Mouse (Mus musculus) stomach, postnatal 0 days (tissue): ENCODE measurements around the gene Ifitm7. TPM values are rescaled to one million over a fixed set of nuclear protein-coding genes. Genes with fewer than 3 reads are reported as not detected.
A peak's percentile ranks its signal among the peaks of the same experiment; 100 is the strongest.

ENCODE experiments used
- ATAC-seq: fragments of 200-750 bp; cut with Nextera tagmentation; 2 replicates; pipeline ENCODE4 v1.8.0; 2017; ENCODE audit not compliant: low FRiP score, low TSS enrichment
- DNase-seq: peaks from one replicate; pipeline ENCODE4 v3.0.0-alpha.2; 2016; ENCODE audit warnings: low spot score
- H3K27ac ChIP-seq: fragments of 300-500 bp; sonication (generic); replicated peaks from 2 replicates; pipeline ENCODE4 v1.5.1; 2014; ENCODE audit warnings: mild to moderate bottlenecking, control low read depth
- H3K27me3 ChIP-seq: fragments of 300-500 bp; sonication (generic); 2 replicates; pipeline ENCODE4 v1.6.1; 2014; ENCODE audit warnings: low read length; ENCODE audit not compliant: control insufficient read depth, insufficient read depth
- H3K36me3 ChIP-seq: fragments of 300-500 bp; sonication (generic); 2 replicates; pipeline ENCODE4 v1.6.1; 2014; ENCODE audit warnings: low read length, mixed read lengths; ENCODE audit not compliant: control insufficient read depth, insufficient read depth
- H3K4me1 ChIP-seq: fragments of 300-500 bp; sonication (generic); replicated peaks from 2 replicates; pipeline ENCODE4 v1.6.1; 2014; ENCODE audit warnings: antibody characterized with exemption; ENCODE audit not compliant: control insufficient read depth, insufficient read depth
- H3K4me2 ChIP-seq: fragments of 300-500 bp; sonication (generic); replicated peaks from 2 replicates; pipeline ENCODE4 v1.6.1; 2014; ENCODE audit warnings: low read depth, mild to moderate bottlenecking, control low read depth, moderate library complexity
- H3K4me3 ChIP-seq: fragments of 300-500 bp; sonication (generic); 2 replicates; pipeline ENCODE4 v1.5.1; 2014; ENCODE audit warnings: low read depth, low read length, control low read depth
- H3K9ac ChIP-seq: fragments of 300-500 bp; sonication (generic); 2 replicates; pipeline ENCODE4 v1.6.1; 2014; ENCODE audit warnings: mild to moderate bottlenecking, low read length, control low read depth, mixed read lengths
- H3K9me3 ChIP-seq: fragments of 300-500 bp; sonication (generic); 2 replicates; pipeline ENCODE4 v1.6.1; 2016; ENCODE audit warnings: low read length; ENCODE audit not compliant: control insufficient read depth
- CTCF ChIP-seq: IDR thresholded peaks from 2 replicates; pipeline ENCODE4 v1.5.1; 2016; ENCODE audit warnings: antibody characterized with exemption, low read depth, mild to moderate bottlenecking, moderate library complexity
- EP300 ChIP-seq: optimal IDR thresholded peaks from 2 replicates; pipeline ENCODE3; 2016; ENCODE audit warnings: antibody characterized with exemption
- WGBS: fragments of 180-500 bp; shearing (Covaris S2); extraction: QIAGEN DNeasy Blood & Tissue Kit; methylation state at CpG from one replicate; pipeline ENCODE4 v1.1.7; 2014; 5-methylcytosine and 5-hydroxymethylcytosine counted together
- polyA plus RNA-seq: library from polyadenylated mRNA; unstranded; fragments of >200 nt; fragmentation: Nextera tagmentation; extraction: Ambion mirVana; gene quantifications from 2 replicates; pipeline ENCODE4 v1.2.1, GENCODE M21; 2015

Ifitm7 gene
- polyA plus RNA-seq, 1 experiment from 2014 or later = not detected

GRCm38 (mm10) chr16:13944752-13945151 is 41.9 kb downstream of the Ifitm7 start:
- 56% methylated on average over 5 of the region's 5 CpGs for WGBS
- no peaks in the 10 kb centered on the region for H3K9me3 ChIP-seq
- DNase-seq (no peak), ATAC-seq (no peak)
- H3K27ac ChIP-seq = no peak overlapping the region
- H3K4me1 ChIP-seq = no peaks in the 10 kb centered on the region
- no peaks in the 10 kb centered on the region for H3K27me3 ChIP-seq
- H3K36me3 ChIP-seq = no peaks in the 10 kb centered on the region
- H3K4me2 ChIP-seq = no peak overlapping the region
- H3K9ac ChIP-seq = no peak overlapping the region
- H3K4me3 ChIP-seq = no peak overlapping the region
- TF ChIP-seq EP300 (no peak), CTCF (no peak)

GRCm38 (mm10) chr16:13944178-13944577 is 42.5 kb downstream of the Ifitm7 start:
- H3K36me3 ChIP-seq = no peaks in the 10 kb centered on the region
- DNase-seq (no peak), ATAC-seq (no peak)
- H3K9me3 ChIP-seq = no peaks in the 10 kb centered on the region
- no peak overlapping the region for H3K9ac ChIP-seq
- no peaks in the 10 kb centered on the region for H3K27me3 ChIP-seq
- TF ChIP-seq EP300 (no peak), CTCF (no peak)
- H3K4me3 ChIP-seq = no peak overlapping the region
- no peaks in the 10 kb centered on the region for H3K4me1 ChIP-seq
- no peak overlapping the region for H3K4me2 ChIP-seq
- WGBS = 37% methylated on average over 4 of the region's 4 CpGs
- no peak overlapping the region for H3K27ac ChIP-seq

GRCm38 (mm10) chr16:13940847-13941395 is 45.8 kb downstream of the Ifitm7 start:
- WGBS = 3% methylated on average over 34 of the region's 34 CpGs
- Histone ChIP-seq H3K36me3 (no peaks in the 10 kb centered on the region), H3K9ac (peak overlapping the region; percentile 63), H3K4me1 (no peaks in the 10 kb centered on the region), H3K4me3 (peak overlapping the region; percentile 49), H3K4me2 (peak overlapping the region; percentile 89), H3K27ac (no peak overlapping the region), H3K9me3 (no peaks in the 10 kb centered on the region), H3K27me3 (no peaks in the 10 kb centered on the region)
- TF ChIP-seq CTCF = no peak
- TF ChIP-seq EP300 = no peak
- ATAC-seq (peak; percentile 81; the same call in 1 of the 2 replicates), DNase-seq (no peak)

- Histone ChIP-seq H3K9ac (peak overlapping the region; percentile 63), H3K9me3 (no peaks in the 10 kb centered on the region), H3K4me1 (no peaks in the 10 kb centered on the region), H3K36me3 (no peaks in the 10 kb centered on the region), H3K27me3 (no peaks in the 10 kb centered on the region), H3K4me3 (peak overlapping the region; percentile 49), H3K27ac (no peak overlapping the region), H3K4me2 (peak overlapping the region; percentile 89)
- WGBS = 6% methylated on average over 28 of the region's 28 CpGs
- TF ChIP-seq EP300 (no peak), CTCF (no peak)
- peak; percentile 80 for DNase-seq
- ATAC-seq = peak; percentile 96
Observed at GRCm38 (mm10) chr16:13940139-13940846, 46.4 kb downstream of the Ifitm7 start.

Other genes with a start within 250 kb of the Ifitm7 start
- gene Rrn3, start 206.2 kb downstream of the Ifitm7 start, polyA plus RNA-seq = 33.9 and 34.5 TPM in 2 replicates
- 124 and 133 TPM in 2 replicates for gene Ntan1, start 168.0 kb downstream of the Ifitm7 start, polyA plus RNA-seq
- gene Pdxdc1, start 83.8 kb downstream of the Ifitm7 start, polyA plus RNA-seq = 75.1 and 76.2 TPM in 2 replicates
- 4.6 and 5.7 TPM in 2 replicates for gene Mpv17l, start 83.7 kb downstream of the Ifitm7 start, polyA plus RNA-seq
- gene 2900011O08Rik, start 284 bp downstream of the Ifitm7 start, polyA plus RNA-seq = 0.70 and 1.3 TPM in 2 replicates
- 26.5 and 30.1 TPM in 2 replicates for gene Nde1, start 176.4 kb upstream of the Ifitm7 start, polyA plus RNA-seq
- gene Marf1, start 176.5 kb upstream of the Ifitm7 start, polyA plus RNA-seq = 6.2 and 6.3 TPM in 2 replicates